Mouse (Mus musculus) gastrocnemius, postnatal 14 days (tissue): ENCODE results near the gene Phlda1. TPM values are rescaled to one million over a fixed set of nuclear protein-coding genes. Genes with fewer than 3 reads are reported as not detected.
A peak's percentile ranks its signal among the peaks of the same experiment; 100 is the strongest.
"Not testable (repeated sequence)": the region's sequence is repeated elsewhere in the genome, so short reads cannot be mapped to it uniquely, and the experiment has no call there.

Source experiments
- DNase-seq: peaks from one replicate; pipeline ENCODE4 v3.0.0; 2021; ENCODE audit warnings: mixed read lengths
- intact Hi-C: fragments of 180-260 bp; cut with DNase I; formaldehyde crosslinking; loops from one replicate; pipeline ENCODE4 v1.15.1; 2025; ENCODE audit warnings: low total_unique reads
- long read RNA-seq, 2 experiments: library from polyadenylated mRNA; stranded (forward); transcript quantifications; one replicate each; pipeline ENCODE4 v2.0.0; 2021
- total RNA-seq, 2 experiments: library from RNA; stranded (reverse); gene quantifications; 2 replicates each; pipeline ENCODE4 v1.2.3; 2021

Gene Phlda1
- total RNA-seq, result 1 to 10 TPM; 6.2 to 6.4 TPM
- long read RNA-seq, experiment 1, transcript Phlda1-201 (2 exons, 1,949 nt), result major isoform, 20 of 21 reads
- long read RNA-seq, experiment 1, partial matches to known transcripts, result 0 of 21 reads
- long read RNA-seq, experiment 1, other reads (novel, unspliced or antisense), result 1 of 21 reads
- long read RNA-seq, experiment 2, transcript Phlda1-201 (2 exons, 1,949 nt), result major isoform, 19 of 19 reads
- long read RNA-seq, experiment 2, partial matches to known transcripts, result 0 of 19 reads
- long read RNA-seq, experiment 2, other reads (novel, unspliced or antisense), result 0 of 19 reads

GRCm38 (mm10) chr10:111506101-111506925 is at the start of gene Phlda1:
Phlda1 (plus strand) TSS chr10:111506286.
- DNase-seq, result peak; percentile 97
- intact Hi-C loops, result no loop called here

DNA sequence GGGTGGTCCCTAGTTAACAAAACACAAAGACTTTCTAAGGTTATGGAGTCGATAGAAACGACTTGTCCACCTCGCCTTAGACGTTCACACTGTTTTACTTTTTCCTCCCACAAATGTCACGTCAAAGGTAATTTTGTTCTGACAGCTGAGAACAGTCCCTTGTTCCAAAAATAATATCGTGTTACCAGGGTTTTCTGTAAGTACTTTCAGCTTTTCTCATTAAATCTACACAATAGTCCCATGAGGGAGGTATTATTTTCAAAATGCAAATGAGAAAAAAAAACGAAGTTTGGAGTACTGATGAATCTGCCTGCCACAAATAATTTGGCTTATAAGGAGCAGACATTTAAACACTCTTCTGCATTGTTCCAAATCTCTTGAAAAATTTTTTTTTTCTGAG is 48.0 kb upstream of the Phlda1 start:
- intact Hi-C loops, result no loop called here
- DNase-seq, result no peak

DNA sequence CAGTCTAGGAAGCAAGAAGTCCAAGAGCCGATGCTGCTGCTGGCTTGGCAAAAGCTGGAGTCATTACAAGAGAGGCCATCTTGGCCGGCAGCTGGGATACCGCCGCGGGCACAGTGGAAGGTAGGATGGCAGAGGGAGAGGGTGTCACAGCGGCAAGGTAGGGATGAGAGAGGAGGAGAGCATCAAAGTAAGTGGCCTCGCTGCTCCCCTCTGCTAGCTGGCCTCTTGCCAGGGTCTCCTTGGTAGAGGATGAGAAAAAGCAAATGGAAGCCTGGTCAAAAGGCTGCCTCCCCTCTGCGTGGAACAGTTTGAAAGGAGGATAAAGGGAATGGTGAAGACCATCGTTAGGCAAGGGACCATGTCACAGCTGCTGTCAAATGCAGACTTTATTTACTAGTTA is 47.0 kb upstream of the Phlda1 start:
- DNase-seq, result no peak
- intact Hi-C loops, result no loop called here

- no peak for DNase-seq
- intact Hi-C loops, result no loop called here
These were observed 46.2 kb upstream of the Phlda1 start for GRCm38 (mm10) chr10:111459874-111460273.

DNA sequence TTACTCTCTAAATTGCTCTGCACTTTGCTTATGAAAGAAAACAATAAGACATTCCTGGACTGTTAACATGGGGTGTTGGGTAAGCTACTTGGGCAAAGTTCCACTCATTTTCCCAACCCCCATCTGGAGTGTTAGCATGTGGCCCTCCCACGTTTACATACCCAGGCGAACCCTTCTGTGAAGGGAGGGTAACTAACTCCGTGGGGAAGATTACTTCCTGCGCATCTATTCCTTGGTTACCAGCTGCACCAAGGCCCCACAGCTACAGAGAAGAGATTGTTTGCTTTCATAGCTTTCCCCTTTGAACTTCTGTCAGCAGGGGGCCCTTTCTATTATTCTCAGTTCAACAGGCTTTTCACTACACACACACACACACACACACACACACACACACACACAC is 45.7 kb upstream of the Phlda1 start:
- intact Hi-C loops, result no loop called here
- no peak for DNase-seq

DNA sequence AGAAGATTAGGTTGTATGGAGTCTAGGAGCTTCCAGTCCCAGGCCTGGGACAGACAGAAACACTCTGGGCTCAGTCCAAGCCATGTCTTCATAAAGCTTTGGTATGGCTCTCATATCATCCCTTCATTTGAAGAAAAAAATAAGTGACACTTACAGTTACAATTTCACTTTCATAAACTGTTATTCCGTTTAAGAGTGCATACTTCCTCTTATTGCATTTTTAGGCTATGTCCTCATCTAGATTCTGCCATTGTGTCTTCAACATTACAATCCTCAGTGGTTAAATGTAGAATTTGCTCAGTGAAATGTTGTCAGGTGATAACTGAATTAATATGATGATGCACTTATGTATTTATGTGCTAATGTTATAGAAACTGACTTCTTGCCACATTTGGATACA is 41.3 kb upstream of the Phlda1 start:
- DNase-seq, result no peak

DNA sequence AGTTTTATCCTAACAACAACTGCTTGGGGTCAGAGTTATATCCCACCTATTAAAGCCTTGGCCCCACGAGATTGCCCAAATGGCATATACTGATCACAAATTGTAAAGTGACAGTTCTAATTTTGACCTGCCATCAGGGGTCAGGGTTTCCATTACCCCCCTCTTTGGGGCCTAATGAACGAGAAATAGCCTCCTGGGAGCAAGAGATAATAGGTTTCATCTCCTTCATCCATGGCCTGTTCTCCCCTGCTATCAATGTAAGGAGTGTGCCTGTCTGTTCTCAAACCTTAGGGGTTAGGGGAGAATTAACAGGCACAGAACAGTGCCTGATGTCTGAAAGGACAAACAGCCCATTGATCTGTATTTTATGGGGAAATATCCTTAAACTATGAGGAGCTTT is 40.7 kb upstream of the Phlda1 start:
- DNase-seq, result no peak
- intact Hi-C loops, result no loop called here

More for the DNA sequence above, 41.3 kb upstream of the Phlda1 start:
- intact Hi-C loops, result no loop called here

DNA sequence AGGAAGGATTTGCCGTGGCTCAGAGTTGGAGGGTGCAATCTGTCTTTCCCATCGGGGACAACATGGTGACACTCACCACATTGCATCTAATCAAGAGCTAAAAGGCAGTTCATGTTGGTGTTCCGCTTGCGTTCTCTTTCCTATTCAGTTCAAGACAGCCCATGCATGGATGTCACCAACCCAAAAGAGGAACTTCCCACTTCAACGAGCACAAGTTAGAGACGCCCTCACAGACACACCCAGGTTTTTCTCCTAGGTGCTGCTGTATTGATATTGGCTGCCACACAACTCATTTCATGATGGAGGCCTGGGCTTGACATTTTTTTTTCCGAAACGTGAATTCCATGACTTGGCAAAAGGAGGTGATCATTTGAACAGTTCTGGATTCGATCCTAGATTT is 34.9 kb upstream of the Phlda1 start:
- intact Hi-C loops, result loop anchor here (10.0 kb wide), 1 partner anchor 176 kb away; the partner anchor contains the start of gene Bbs10
- DNase-seq, result no peak

DNA sequence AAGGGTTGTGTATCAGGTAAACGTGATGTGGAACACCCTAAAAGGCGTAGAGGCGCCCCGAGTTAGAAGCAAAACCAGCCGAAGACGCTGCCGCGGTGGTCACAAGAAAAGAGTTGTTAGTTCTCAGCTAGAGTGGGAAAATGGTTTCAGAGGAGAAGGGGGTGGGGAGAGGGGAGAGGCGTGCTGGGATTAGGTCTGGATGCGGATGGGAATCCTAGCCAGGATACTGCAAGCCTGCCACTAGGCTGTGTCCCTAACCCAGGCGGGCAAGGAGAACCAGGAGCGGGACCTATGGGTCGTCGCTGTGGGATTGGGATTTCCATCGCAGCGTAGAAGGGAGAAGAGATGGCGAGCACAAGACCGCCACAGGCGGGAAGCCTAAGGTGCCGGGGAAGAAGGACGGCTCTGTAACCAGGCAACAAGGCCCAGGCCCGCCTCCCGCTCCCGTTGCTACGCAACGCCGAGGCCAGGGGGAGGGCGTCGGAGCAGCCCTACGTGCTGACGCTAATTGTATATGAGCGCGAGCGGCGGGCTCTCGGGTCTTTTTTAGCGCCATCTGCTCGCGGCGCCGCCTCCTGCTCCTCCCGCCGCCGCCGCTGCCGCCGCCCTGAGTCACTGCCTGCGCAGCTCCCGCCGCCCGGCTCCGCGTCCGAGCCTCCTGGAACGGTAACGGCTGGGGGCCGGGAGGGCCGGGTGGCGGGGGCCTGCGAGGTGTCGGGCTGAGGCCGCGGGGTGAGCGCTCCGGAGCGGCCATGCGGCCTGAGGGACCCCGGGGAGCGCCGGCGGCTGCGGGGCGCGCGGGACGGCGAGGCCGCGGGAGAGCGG is 33.2 kb upstream of the Phlda1 start, which contains the start of gene Nap1l1:
Gene Nap1l1, plus strand, starts transcription at position 538 of the 825 bp plus-strand sequence.
- DNase-seq, result peak; percentile 95
- intact Hi-C loops, result loop anchor here (10.0 kb wide), 1 partner anchor 178 kb away; the partner anchor contains the start of gene Bbs10

DNA sequence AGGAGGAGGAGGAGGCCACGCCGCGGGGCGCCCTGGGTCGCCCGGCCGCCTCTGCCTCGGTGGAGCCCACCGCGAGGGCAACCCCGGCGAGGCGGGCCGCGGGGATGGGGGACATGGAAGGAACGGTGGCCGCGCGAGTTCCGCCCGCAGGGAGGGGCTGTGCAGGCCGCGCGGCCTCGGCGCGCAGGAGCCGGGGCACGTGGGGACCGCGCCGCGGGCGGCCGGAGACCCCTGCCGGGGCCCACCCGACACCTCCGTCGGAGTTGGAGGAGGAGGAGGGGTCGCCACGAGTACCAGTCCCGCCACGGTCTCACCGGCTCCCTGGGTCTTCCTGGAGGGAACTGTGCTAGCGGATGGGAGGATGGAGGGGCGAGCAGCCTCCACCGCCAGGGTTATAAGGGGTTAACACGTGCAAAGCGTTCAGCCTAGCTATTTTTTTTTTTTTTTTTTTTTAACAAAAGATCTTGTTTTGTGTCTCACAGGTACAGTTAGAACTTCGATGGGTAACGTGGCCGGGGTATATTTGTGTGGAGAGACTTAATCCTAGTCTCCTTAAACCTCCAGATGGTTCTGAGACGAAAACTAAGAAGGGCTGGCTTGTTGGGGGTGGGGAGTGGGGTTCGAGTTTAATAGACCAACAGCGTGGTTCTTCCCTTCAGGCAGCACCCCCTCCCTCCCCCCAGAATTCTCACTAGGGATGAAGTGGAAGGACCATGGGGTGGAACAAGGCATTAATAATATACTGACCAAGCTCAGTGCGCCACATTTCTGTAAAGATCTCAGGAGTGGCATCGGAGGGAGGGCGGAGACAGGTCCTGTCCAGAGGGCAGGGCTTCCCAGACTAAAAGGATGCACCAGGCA is 32.3 kb upstream of the Phlda1 start:
- peak; percentile 29 for DNase-seq
- intact Hi-C loops, result loop anchor here (10.0 kb wide), 1 partner anchor 179 kb away; the partner anchor contains the start of gene Bbs10

DNA sequence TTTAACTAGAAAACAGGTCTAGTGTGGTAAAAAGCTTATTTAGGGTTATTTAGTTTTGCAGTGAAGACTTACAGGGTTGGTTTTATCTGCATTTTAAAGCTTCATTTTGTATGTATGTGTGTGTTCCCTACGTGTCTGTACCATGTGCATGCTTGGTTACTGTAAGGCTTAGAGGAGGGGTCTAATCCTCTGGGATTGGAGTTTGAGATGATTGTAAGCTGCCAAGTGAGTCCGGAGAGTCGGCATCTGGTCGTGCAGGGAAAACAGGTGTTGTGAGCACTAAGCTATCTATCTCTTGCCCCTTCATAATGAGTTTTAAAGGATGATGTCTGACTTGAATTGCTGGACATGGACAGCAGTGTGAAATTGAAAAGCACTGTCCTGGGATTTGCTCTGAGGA is 29.8 kb upstream of the Phlda1 start:
- intact Hi-C loops, result loop anchor here (10.0 kb wide), 1 partner anchor 182 kb away; the partner anchor contains the start of gene Bbs10
- DNase-seq, result no peak

GRCm38 (mm10) chr10:111476989-111477510 is 29.0 kb upstream of the Phlda1 start:
- intact Hi-C loops, result loop anchor here (10.0 kb wide), 1 partner anchor 182 kb away; the partner anchor contains the start of gene Bbs10
- DNase-seq, result no peak

DNA sequence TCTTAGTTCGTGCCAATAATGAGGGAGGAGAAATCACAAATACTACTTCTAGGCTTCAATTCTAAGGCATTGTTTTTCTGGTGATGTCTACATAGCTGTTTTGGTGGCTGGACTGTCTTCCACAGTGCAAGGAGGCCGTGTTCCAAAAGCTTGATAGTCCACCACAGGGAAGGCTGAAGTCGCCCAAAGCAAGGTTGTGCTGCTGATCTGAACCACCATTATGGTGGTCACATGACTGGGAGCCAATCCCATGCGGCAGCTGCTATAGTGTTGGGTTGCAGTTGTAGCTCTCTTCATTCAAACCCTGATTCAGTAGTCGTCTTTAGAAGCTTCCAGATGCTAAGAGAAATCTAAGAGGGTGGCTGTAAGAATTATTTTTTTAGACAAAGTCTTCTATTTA is 26.5 kb upstream of the Phlda1 start:
- no peak for DNase-seq
- intact Hi-C loops, result loop anchor here (10.0 kb wide), 1 partner anchor 185 kb away; the partner anchor contains the start of gene Bbs10

DNA sequence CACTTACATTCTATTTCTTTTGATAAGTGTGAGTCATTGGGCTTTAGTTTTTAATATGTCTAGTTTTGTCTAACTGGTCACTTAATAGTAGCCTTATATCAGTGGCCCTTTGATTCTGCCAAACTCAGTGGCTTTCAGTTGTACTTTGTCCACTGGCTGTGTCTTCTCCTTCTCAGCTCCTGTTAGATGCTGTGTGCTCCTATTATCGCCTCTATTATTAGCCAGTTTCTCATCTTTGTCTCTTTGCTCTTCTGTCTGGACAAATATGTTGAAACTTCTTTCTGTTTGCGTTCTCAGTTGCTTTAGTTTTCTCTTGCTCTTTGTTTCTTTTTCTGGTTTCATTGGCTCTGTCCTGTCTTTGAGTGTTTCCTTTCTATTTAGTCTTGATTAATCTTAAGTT is 23.4 kb upstream of the Phlda1 start:
- intact Hi-C loops, result no loop called here

GRCm38 (mm10) chr10:111484079-111484478 is 22.0 kb upstream of the Phlda1 start:
- DNase-seq, result no peak
- intact Hi-C loops, result no loop called here

More for the DNA sequence above, 23.4 kb upstream of the Phlda1 start:
- no peak for DNase-seq

- intact Hi-C loops, result no loop called here
- DNase-seq, result no peak
These were observed 17.3 kb upstream of the Phlda1 start for GRCm38 (mm10) chr10:111488793-111489192.

DNA sequence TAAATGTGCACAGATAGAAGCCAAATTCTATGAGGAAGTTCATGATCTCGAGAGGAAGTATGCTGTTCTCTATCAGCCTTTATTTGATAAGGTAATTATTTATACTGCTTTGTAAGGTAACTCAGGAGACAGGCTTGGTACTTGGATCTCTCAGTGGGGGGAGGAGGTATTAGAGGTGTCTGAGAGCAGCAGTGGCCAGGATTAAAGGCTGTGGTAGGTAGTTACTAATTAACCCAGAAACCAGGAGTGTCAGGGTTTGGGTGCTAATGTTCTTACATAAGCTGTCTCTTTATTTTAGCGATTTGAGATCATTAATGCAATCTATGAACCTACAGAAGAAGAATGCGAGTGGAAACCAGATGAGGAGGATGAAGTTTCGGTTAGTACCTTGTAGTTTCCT is 16.0 kb upstream of the Phlda1 start:
- intact Hi-C loops, result not testable (repeated sequence)

GRCm38 (mm10) chr10:111495888-111496287 is 10.2 kb upstream of the Phlda1 start:
- no peak for DNase-seq
- intact Hi-C loops, result no loop called here

More for the DNA sequence above, 16.0 kb upstream of the Phlda1 start:
- DNase-seq, result not testable (repeated sequence)
